Mouse (Mus musculus) neutrophil, adult 5-6 weeks (primary cell): ENCODE measurements around the gene Sez6l. TPM values are rescaled to one million over a fixed set of nuclear protein-coding genes. Genes with fewer than 3 reads are reported as not detected.

Experiments
- ATAC-seq: fragments of 151-379, 151-347 bp; 2 replicates; pipeline ENCODE4 v1.8.0; 2017; ENCODE audit warnings: mild to moderate bottlenecking, moderate TSS enrichment; ENCODE audit not compliant: insufficient number of reproducible peaks, poor library complexity, low FRiP score, severe bottlenecking; ENCODE audit errors: extremely low read depth
- total RNA-seq: library from RNA; stranded (forward); fragments of 200-1000 nt; gene quantifications from 2 replicates; pipeline ENCODE4 v1.2.3, GENCODE M21; 2017

Gene Sez6l
- total RNA-seq, 1 experiment from 2014 or later = not detected

- ATAC-seq = no peak
These were observed 24.8 kb downstream of the Sez6l start for GRCm38 (mm10) chr5:112551975-112552728.

- ATAC-seq = no peak
These were observed 28.0 kb downstream of the Sez6l start for GRCm38 (mm10) chr5:112548846-112549620.

- no peak for ATAC-seq
These were observed 30.2 kb downstream of the Sez6l start for GRCm38 (mm10) chr5:112546771-112547170.

GRCm38 (mm10) chr5:112538295-112538694 is 38.7 kb downstream of the Sez6l start:
- ATAC-seq = no peak

- no peak for ATAC-seq
These were observed 41.1 kb downstream of the Sez6l start for GRCm38 (mm10) chr5:112535868-112536267.

- ATAC-seq = no peak
These were observed 42.8 kb downstream of the Sez6l start for GRCm38 (mm10) chr5:112534146-112534545.

GRCm38 (mm10) chr5:112533312-112534075 is 43.5 kb downstream of the Sez6l start:
- no peak for ATAC-seq

GRCm38 (mm10) chr5:112532894-112533293 is 44.1 kb downstream of the Sez6l start:
- no peak for ATAC-seq

- ATAC-seq = no peak
These were observed 44.8 kb downstream of the Sez6l start for GRCm38 (mm10) chr5:112532210-112532609.

- ATAC-seq = no peak
These were observed 45.9 kb downstream of the Sez6l start for GRCm38 (mm10) chr5:112531111-112531510.

- no peak for ATAC-seq
These were observed 50.0 kb downstream of the Sez6l start for GRCm38 (mm10) chr5:112526936-112527335.

GRCm38 (mm10) chr5:112526435-112526834 is 50.5 kb downstream of the Sez6l start:
- ATAC-seq = no peak

GRCm38 (mm10) chr5:112525980-112526379 is 51.0 kb downstream of the Sez6l start:
- no peak for ATAC-seq

- no peak for ATAC-seq
These were observed 51.7 kb downstream of the Sez6l start for GRCm38 (mm10) chr5:112525271-112525670.

- no peak for ATAC-seq
These were observed 53.2 kb downstream of the Sez6l start for GRCm38 (mm10) chr5:112523796-112524195.

GRCm38 (mm10) chr5:112523331-112523730 is 53.7 kb downstream of the Sez6l start:
- no peak for ATAC-seq

GRCm38 (mm10) chr5:112521703-112522527 is 55.1 kb downstream of the Sez6l start:
- no peak for ATAC-seq

GRCm38 (mm10) chr5:112520826-112521702 is 55.9 kb downstream of the Sez6l start:
- ATAC-seq = no peak
